Mouse (Mus musculus): ENCODE measurements around the gene Lrrc51. TPM values are rescaled to one million over a fixed set of nuclear protein-coding genes. Genes with fewer than 3 reads are reported as not detected.

Lrrc51 gene
- polyA plus RNA-seq, 1 experiment from 2014 or later: 7.0 TPM

DNA sequence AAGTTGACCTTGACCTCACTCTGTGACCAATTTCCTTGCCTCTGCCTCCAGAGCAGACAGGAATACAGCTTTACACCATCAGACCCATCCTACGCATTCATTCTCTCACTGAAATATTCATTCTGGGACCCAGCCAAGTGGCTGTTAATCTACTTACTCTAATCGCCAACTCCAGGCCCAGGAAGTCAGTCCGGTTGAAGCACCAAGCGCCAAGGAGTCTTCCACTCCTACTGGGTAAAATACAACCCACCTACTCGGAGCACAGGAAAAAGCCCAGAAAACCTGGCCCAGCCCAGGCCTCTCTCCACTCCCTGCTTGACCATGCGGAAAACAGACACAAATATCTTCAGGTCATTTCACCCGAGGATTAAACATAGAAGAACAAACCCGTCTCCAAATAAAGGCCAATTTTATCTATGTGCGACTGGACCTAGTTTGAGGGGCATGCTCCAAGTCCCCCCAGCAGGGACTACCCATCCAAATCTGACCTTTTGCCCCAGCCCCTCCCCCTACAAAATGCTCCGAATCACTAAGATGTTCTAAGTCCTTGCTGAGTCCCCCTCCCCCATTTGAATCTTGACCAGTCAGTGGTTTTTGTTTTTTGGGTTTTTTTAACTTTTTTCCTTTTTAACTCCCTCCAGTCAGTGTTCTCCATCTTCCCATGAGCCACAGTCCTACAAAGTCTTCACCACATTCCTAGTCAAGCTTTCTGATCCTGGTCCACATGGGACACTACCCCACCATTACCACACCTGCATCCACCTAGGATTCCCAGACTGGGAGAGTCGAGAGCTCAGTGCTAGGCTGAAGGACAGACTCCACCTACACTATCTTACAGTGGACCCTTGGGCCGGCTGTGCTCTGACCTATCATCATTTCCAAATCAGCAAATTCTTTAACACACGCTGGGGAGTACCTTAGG lies 65.2 kb downstream of the Lrrc51 start:
- TF ChIP-seq EP300 (optimal IDR thresholded peaks at IDR 0.05) (no peak), CTCF (IDR thresholded peaks at IDR 0.05; ENCODE audit: low read depth) (no peak)
- DNase-seq (ENCODE audit: low spot score) (no peak), ATAC-seq (ENCODE audit: low FRiP score, low TSS enrichment) (no peak)
- H3K9me3 ChIP-seq (ENCODE audit: control insufficient read depth, low read length): no peaks in the 10 kb centered on the region
- no peak overlapping the region for H3K9ac ChIP-seq (ENCODE audit: low read length)
- WGBS: 73% methylated on average over 13 of the region's 13 CpGs
- no peak overlapping the region for H3K4me2 ChIP-seq (replicated peaks; ENCODE audit: low read depth)
- H3K4me3 ChIP-seq (ENCODE audit: low read depth, low read length): no peak overlapping the region
- H3K36me3 ChIP-seq (ENCODE audit: control insufficient read depth, insufficient read depth, low read length): no peaks in the 10 kb centered on the region
- H3K4me1 ChIP-seq (replicated peaks; ENCODE audit: control insufficient read depth, insufficient read depth): no peaks in the 10 kb centered on the region
- H3K27me3 ChIP-seq (ENCODE audit: control insufficient read depth, insufficient read depth, low read length): no peaks in the 10 kb centered on the region
- no peak overlapping the region for H3K27ac ChIP-seq (replicated peaks)

- Histone ChIP-seq H3K4me3 (ENCODE audit: low read depth, low read length) (no peak overlapping the region), H3K4me2 (replicated peaks; ENCODE audit: low read depth) (no peak overlapping the region), H3K27me3 (ENCODE audit: control insufficient read depth, insufficient read depth, low read length) (no peaks in the 10 kb centered on the region), H3K9ac (ENCODE audit: low read length) (no peak overlapping the region), H3K27ac (replicated peaks) (no peak overlapping the region), H3K36me3 (ENCODE audit: control insufficient read depth, insufficient read depth, low read length) (no peaks in the 10 kb centered on the region), H3K4me1 (replicated peaks; ENCODE audit: control insufficient read depth, insufficient read depth) (no peaks in the 10 kb centered on the region), H3K9me3 (ENCODE audit: control insufficient read depth, low read length) (no peaks in the 10 kb centered on the region)
- 100% methylated on average over 3 of the region's 4 CpGs for WGBS
- DNase-seq (ENCODE audit: low spot score): no peak
- ATAC-seq (ENCODE audit: low FRiP score, low TSS enrichment): no peak
- TF ChIP-seq CTCF (IDR thresholded peaks at IDR 0.05; ENCODE audit: low read depth) (no peak), EP300 (optimal IDR thresholded peaks at IDR 0.05) (no peak)
Observed at GRCm38 (mm10) chr7:101867482-101867881, 66.2 kb downstream of the Lrrc51 start.

DNA sequence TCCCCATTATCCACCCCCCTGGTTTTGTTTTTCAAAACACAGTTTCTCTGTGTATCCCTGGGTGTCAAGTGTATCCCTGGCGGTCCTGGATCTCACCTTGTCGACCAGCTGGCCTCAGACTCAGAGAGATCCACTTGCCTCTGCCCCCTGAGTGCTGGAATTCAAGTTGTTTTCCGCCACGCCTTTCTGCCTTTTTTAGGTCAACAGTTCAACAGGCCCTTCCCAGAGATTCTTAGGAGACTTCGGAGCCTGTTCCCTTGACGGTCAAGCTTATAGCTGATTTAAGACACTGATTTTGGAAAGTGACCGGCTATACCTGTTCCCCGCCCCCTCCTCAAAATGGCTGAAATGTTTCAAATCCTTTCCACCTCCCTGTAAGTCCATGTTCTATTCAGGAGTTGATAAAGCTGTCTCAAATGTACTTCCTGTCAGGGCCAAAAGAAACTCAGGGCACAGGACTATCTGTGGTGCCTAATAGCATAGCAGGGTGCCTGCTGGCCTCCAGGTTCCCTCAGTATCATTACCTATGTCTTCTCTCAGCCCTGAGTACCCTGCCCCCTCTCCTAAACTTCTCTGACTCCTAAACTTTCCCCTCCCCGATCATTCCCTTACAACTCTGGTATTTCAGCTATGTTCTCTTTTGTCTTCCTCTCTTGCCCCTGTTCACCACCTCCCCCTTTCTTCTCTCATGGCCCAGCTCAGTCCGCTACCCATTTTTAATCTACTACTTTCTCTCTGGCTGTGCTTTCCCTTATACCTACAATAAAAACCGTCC lies 67.0 kb downstream of the Lrrc51 start:
- Histone ChIP-seq H3K27ac (replicated peaks) (no peak overlapping the region), H3K27me3 (ENCODE audit: control insufficient read depth, insufficient read depth, low read length) (no peaks in the 10 kb centered on the region), H3K4me1 (replicated peaks; ENCODE audit: control insufficient read depth, insufficient read depth) (no peaks in the 10 kb centered on the region), H3K4me2 (replicated peaks; ENCODE audit: low read depth) (no peak overlapping the region), H3K36me3 (ENCODE audit: control insufficient read depth, insufficient read depth, low read length) (no peaks in the 10 kb centered on the region), H3K9ac (ENCODE audit: low read length) (no peak overlapping the region), H3K4me3 (ENCODE audit: low read depth, low read length) (no peak overlapping the region), H3K9me3 (ENCODE audit: control insufficient read depth, low read length) (no peaks in the 10 kb centered on the region)
- TF ChIP-seq EP300 (optimal IDR thresholded peaks at IDR 0.05) (no peak), CTCF (IDR thresholded peaks at IDR 0.05; ENCODE audit: low read depth) (no peak)
- ATAC-seq (ENCODE audit: low FRiP score, low TSS enrichment): no peak
- 74% methylated on average over 11 of the region's 11 CpGs for WGBS
- DNase-seq (ENCODE audit: low spot score): no peak

GRCm38 (mm10) chr7:101863415-101863814 lies 70.3 kb downstream of the Lrrc51 start, which contains the start of gene Anapc15:
TSS of gene Anapc15 (plus strand) at chr7:101863715.
- Histone ChIP-seq H3K4me2 (replicated peaks; ENCODE audit: low read depth) (no peak within 1 kb of the TSS), H3K4me3 (ENCODE audit: low read depth, low read length) (no peak within 1 kb of the TSS), H3K27me3 (ENCODE audit: control insufficient read depth, insufficient read depth, low read length) (no peaks in the 10 kb centered on the region), H3K36me3 (ENCODE audit: control insufficient read depth, insufficient read depth, low read length) (no peaks in the 10 kb centered on the region), H3K27ac (replicated peaks) (no peak within 1 kb of the TSS), H3K9me3 (ENCODE audit: control insufficient read depth, low read length) (no peaks in the 10 kb centered on the region), H3K4me1 (replicated peaks; ENCODE audit: control insufficient read depth, insufficient read depth) (no peaks in the 10 kb centered on the region), H3K9ac (ENCODE audit: low read length) (no peak within 1 kb of the TSS)
- 64% methylated on average over 3 of the region's 3 CpGs for WGBS
- ATAC-seq (ENCODE audit: low FRiP score, low TSS enrichment) (no peak), DNase-seq (ENCODE audit: low spot score) (no peak)
- TF ChIP-seq CTCF (IDR thresholded peaks at IDR 0.05; ENCODE audit: low read depth) (no peak), EP300 (optimal IDR thresholded peaks at IDR 0.05) (no peak)

Small RNA genes within 50 kb of the gene (microRNA-seq; reads per million reads assigned to microRNA genes)
- gene Gm22655: not detected

Other genes with a start within 250 kb of the Lrrc51 start
- gene Phox2a, start 115.6 kb downstream of the Lrrc51 start, polyA plus RNA-seq (2015; fragmentation: Nextera tagmentation; extraction: Ambion mirVana): 3.7 and 4.4 TPM in 2 replicates
- 16.6 and 17.6 TPM in 2 replicates for gene Inppl1, start 95.7 kb downstream of the Lrrc51 start, polyA plus RNA-seq (2015; fragmentation: Nextera tagmentation; extraction: Ambion mirVana)
- 1.3 and 2.0 TPM in 2 replicates for gene Folr2, start 76.7 kb downstream of the Lrrc51 start, polyA plus RNA-seq (2015; fragmentation: Nextera tagmentation; extraction: Ambion mirVana)
- gene Anapc15, start 70.2 kb downstream of the Lrrc51 start, polyA plus RNA-seq (2015; fragmentation: Nextera tagmentation; extraction: Ambion mirVana): 38.8 and 42.7 TPM in 2 replicates
- 3.2 and 4.0 TPM in 2 replicates for gene Folr1, start 63.1 kb downstream of the Lrrc51 start, polyA plus RNA-seq (2015; fragmentation: Nextera tagmentation; extraction: Ambion mirVana)
- 119 and 122 TPM in 2 replicates for gene Lamtor1, start 28.0 kb downstream of the Lrrc51 start, polyA plus RNA-seq (2015; fragmentation: Nextera tagmentation; extraction: Ambion mirVana)
- 0.15 TPM in 1 of 2 replicates, not detected in the other for gene Tomt, start 27.5 kb downstream of the Lrrc51 start, polyA plus RNA-seq (2015; fragmentation: Nextera tagmentation; extraction: Ambion mirVana)
- gene Numa1, start 216 bp upstream of the Lrrc51 start, polyA plus RNA-seq (2015; fragmentation: Nextera tagmentation; extraction: Ambion mirVana): 20.7 and 21.9 TPM in 2 replicates
- gene Il18bp, start 84.8 kb upstream of the Lrrc51 start, polyA plus RNA-seq (2015; fragmentation: Nextera tagmentation; extraction: Ambion mirVana): 0.99 and 1.2 TPM in 2 replicates
- gene Rnf121, start 131.6 kb upstream of the Lrrc51 start, polyA plus RNA-seq (2015; fragmentation: Nextera tagmentation; extraction: Ambion mirVana): 18.0 and 18.7 TPM in 2 replicates
- 7.8 and 8.9 TPM in 2 replicates for gene Xndc1, start 131.6 kb upstream of the Lrrc51 start, polyA plus RNA-seq (2015; fragmentation: Nextera tagmentation; extraction: Ambion mirVana)
- gene Xntrpc, start 131.8 kb upstream of the Lrrc51 start, polyA plus RNA-seq (2015; fragmentation: Nextera tagmentation; extraction: Ambion mirVana): 0.25 and 0.27 TPM in 2 replicates
- 0.11 TPM in 1 of 2 replicates, not detected in the other for gene Trpc2, start 149.2 kb upstream of the Lrrc51 start, polyA plus RNA-seq (2015; fragmentation: Nextera tagmentation; extraction: Ambion mirVana)
- 0.25 and 0.38 TPM in 2 replicates for gene Art1, start 167.8 kb upstream of the Lrrc51 start, polyA plus RNA-seq (2015; fragmentation: Nextera tagmentation; extraction: Ambion mirVana)
- gene Art5, start 175.6 kb upstream of the Lrrc51 start, polyA plus RNA-seq (2015; fragmentation: Nextera tagmentation; extraction: Ambion mirVana): 0.21 and 0.45 TPM in 2 replicates
- gene Chrna10, start 182.9 kb upstream of the Lrrc51 start, polyA plus RNA-seq (2015; fragmentation: Nextera tagmentation; extraction: Ambion mirVana): 0.04 TPM in 1 of 2 replicates, not detected in the other